Mouse (Mus musculus) small intestine, adult 2 months (tissue): ENCODE measurements around the gene Mfsd6.

Experiments
- CTCF ChIP-seq: fragments of 200-500 bp; IDR thresholded peaks from 2 replicates; pipeline ENCODE4 v1.5.1; 2012; ENCODE audit warnings: low read depth, mild to moderate bottlenecking, control low read depth, inconsistent platforms, low read length, moderate library complexity, mixed read lengths; ENCODE audit not compliant: insufficient replicate concordance, insufficient read length; ENCODE audit errors: extremely low read depth
- POLR2A ChIP-seq: fragments of 200-500 bp; IDR thresholded peaks from 2 replicates; pipeline ENCODE4 v1.6.1; 2012; ENCODE audit warnings: low read depth, mild to moderate bottlenecking, control low read depth, inconsistent platforms, low read length, moderate library complexity

DNA sequence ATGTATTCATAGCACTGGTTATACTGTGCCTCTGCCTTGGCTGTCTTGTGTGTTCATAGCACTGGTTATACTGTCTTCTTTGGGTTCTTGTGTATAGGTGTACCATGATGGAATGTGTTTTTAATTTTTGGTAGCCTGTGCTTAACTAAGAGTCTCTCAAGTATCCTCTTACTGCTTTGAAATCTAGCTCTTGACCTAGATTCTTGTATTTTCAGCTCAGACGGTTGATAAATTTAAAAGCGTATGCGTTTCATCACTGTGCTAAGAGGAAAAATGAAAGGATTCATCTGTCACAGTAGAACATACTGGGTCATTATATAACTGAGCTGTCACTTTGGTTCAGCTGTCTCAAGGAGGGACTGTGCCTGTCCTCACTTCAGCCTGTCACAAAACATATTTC lies 91.3 kb downstream of the Mfsd6 start:
- TF ChIP-seq POLR2A: no peak
- no peak for TF ChIP-seq CTCF
